Mouse (Mus musculus): ENCODE measurements at regions not wholly inside any gene's neighbourhood (a gene's known extent, or its start where the extent isn't known, plus 50 kb on each side); places are given as distances from the start of the nearest gene placed in this dataset.
"Not testable (repeated sequence)": the region's sequence is repeated elsewhere in the genome, so short reads cannot be mapped to it uniquely, and the experiment has no call there.

- no peak overlapping the region for H3K27ac ChIP-seq (ENCODE audit: control insufficient read depth, low read depth, low read length)
- H3K4me1 ChIP-seq (ENCODE audit: control insufficient read depth in 1 of 2, insufficient read depth in 2 of 2, low read length in 2 of 2): peaks cover 0 to 4% of the 10 kb centered on the region in 2 experiments; a peak in 1 of 4 replicates
- H3K9ac ChIP-seq (ENCODE audit: control insufficient read depth, low read depth, low read length, poor library complexity, severe bottlenecking): peak overlapping the region; percentile 66
- no peaks in the 10 kb centered on the region for H3K9me3 ChIP-seq (replicated peaks; ENCODE audit: insufficient read depth, low read length)
- peaks cover 0 to 2% of the 10 kb centered on the region in 2 experiments; a peak in 2 of 4 replicates for H3K36me3 ChIP-seq (ENCODE audit: control insufficient read depth in 1 of 2, insufficient read depth in 2 of 2, low read length in 2 of 2)
- no peaks in the 10 kb centered on the region for H3K79me2 ChIP-seq (ENCODE audit: control insufficient read depth, insufficient read depth, low read length, poor library complexity)
- H3K4me3 ChIP-seq (ENCODE audit: control insufficient read depth in 1 of 2, insufficient read depth in 1 of 2, low read depth in 2 of 2, low read length in 2 of 2): peak overlapping the region; percentile 14 to 52; a peak in 3 of 4 replicates
- H3K27me3 ChIP-seq (ENCODE audit: control insufficient read depth in 1 of 2, insufficient read depth in 2 of 2, low read length in 2 of 2): no peaks in the 10 kb centered on the region
- TF ChIP-seq MYC (IDR thresholded peaks at IDR 0.05; ENCODE audit: low read depth, low read length) (peak; percentile 69), SMC3 (IDR thresholded peaks at IDR 0.05; ENCODE audit: low read depth, low read length) (peak; percentile 57), CTCF (IDR thresholded peaks at IDR 0.05 in 2 of 3, conservative IDR thresholded peaks at IDR 0.05 in 1 of 3; ENCODE audit: control insufficient read depth in 1 of 3, insufficient read depth in 1 of 3, low read depth in 2 of 3, low read length in 3 of 3, poor library complexity in 1 of 3, severe bottlenecking in 1 of 3) (peak; percentile 62 to 76 (median 69)), ETS1 (IDR thresholded peaks at IDR 0.05; ENCODE audit: low read depth, low read length) (no peak), RAD21 (IDR thresholded peaks at IDR 0.05; ENCODE audit: low read depth, low read length) (peak; percentile 70)
- peak; percentile 73 for DNase-seq (ENCODE audit: low read depth, low spot score)
Observed at GRCm38 (mm10) chrX:93911087-93911840, 57.2 kb upstream of the AU015836 start.

- H3K27me3 ChIP-seq (ENCODE audit: control insufficient read depth in 1 of 2, insufficient read depth in 2 of 2, low read length in 2 of 2): no peaks in the 10 kb centered on the region
- H3K27ac ChIP-seq (ENCODE audit: control insufficient read depth, low read depth, low read length): no peak overlapping the region
- H3K79me2 ChIP-seq (ENCODE audit: control insufficient read depth, insufficient read depth, low read length, poor library complexity): no peaks in the 10 kb centered on the region
- DNase-seq (ENCODE audit: low read depth, low spot score): no peak
- TF ChIP-seq NRF1 (IDR thresholded peaks at IDR 0.05; ENCODE audit: insufficient read depth, low read depth, low read length, poor library complexity, severe bottlenecking): no peak
- TF ChIP-seq GATA1 (IDR thresholded peaks at IDR 0.05; ENCODE audit: low read depth, low read length): no peak
- no peak for TF ChIP-seq ZKSCAN1 (IDR thresholded peaks at IDR 0.05; ENCODE audit: low read depth, low read length)
- no peak for TF ChIP-seq CHD1 (IDR thresholded peaks at IDR 0.05; ENCODE audit: low read depth, low read length)
- TF ChIP-seq ZMIZ1 (IDR thresholded peaks at IDR 0.05; ENCODE audit: low read depth, low read length): no peak
- TF ChIP-seq ZNF384 (IDR thresholded peaks at IDR 0.05; ENCODE audit: low read depth, low read length): no peak
- TF ChIP-seq ETS1 (IDR thresholded peaks at IDR 0.05; ENCODE audit: low read depth, low read length): no peak
- TF ChIP-seq MAZ (IDR thresholded peaks at IDR 0.05; ENCODE audit: low read depth, low read length): no peak
- TF ChIP-seq EP300 (IDR thresholded peaks at IDR 0.05; ENCODE audit: low read depth in 1 of 2, low read length in 2 of 2): no peak
- no peak for TF ChIP-seq E2F4 (IDR thresholded peaks at IDR 0.05; ENCODE audit: borderline replicate concordance, low read depth, low read length)
- TF ChIP-seq CTCF (IDR thresholded peaks at IDR 0.05 in 2 of 3, conservative IDR thresholded peaks at IDR 0.05 in 1 of 3; ENCODE audit: control insufficient read depth in 1 of 3, insufficient read depth in 1 of 3, low read depth in 2 of 3, low read length in 3 of 3, poor library complexity in 1 of 3, severe bottlenecking in 1 of 3): no peak
- no peak overlapping the region for H3K9ac ChIP-seq (ENCODE audit: control insufficient read depth, low read depth, low read length, poor library complexity, severe bottlenecking)
- no peak overlapping the region for H3K4me3 ChIP-seq (ENCODE audit: control insufficient read depth in 1 of 2, insufficient read depth in 1 of 2, low read depth in 2 of 2, low read length in 2 of 2)
- H3K9me3 ChIP-seq (replicated peaks; ENCODE audit: insufficient read depth, low read length): no peaks in the 10 kb centered on the region
- no peaks in the 10 kb centered on the region; a peak in 1 of 4 replicates for H3K36me3 ChIP-seq (ENCODE audit: control insufficient read depth in 1 of 2, insufficient read depth in 2 of 2, low read length in 2 of 2)
- no peaks in the 10 kb centered on the region; a peak in 1 of 4 replicates for H3K4me1 ChIP-seq (ENCODE audit: control insufficient read depth in 1 of 2, insufficient read depth in 2 of 2, low read length in 2 of 2)
Observed at GRCm38 (mm10) chrX:93915548-93915947, 52.9 kb upstream of the AU015836 start.

DNA sequence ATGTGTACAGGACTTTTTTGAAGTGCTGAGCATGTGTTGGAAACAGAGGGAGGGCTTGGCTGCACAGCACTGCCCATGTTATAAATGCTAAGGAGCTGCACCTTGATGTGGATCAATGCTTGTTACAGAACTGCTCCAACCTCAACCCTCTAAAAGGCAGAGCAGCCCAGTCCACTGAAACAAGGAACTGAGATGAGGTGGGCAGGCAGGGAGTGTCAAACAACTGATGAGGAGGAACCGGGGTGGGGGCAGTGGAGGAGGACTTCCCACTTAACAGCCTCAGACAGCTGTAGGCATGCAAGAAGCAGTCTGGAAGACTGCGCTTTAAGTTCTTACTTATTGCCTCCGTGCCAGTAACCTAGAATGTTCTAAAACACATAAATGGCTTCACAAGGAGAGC lies 51.1 kb upstream of the AU015836 start:
- not testable (repeated sequence) for H3K4me1 ChIP-seq (ENCODE audit: control insufficient read depth in 1 of 2, insufficient read depth in 2 of 2, low read length in 2 of 2); DNase-seq (ENCODE audit: low read depth, low spot score); H3K36me3 ChIP-seq (ENCODE audit: control insufficient read depth in 1 of 2, insufficient read depth in 2 of 2, low read length in 2 of 2); H3K27me3 ChIP-seq (ENCODE audit: control insufficient read depth in 1 of 2, insufficient read depth in 2 of 2, low read length in 2 of 2); H3K4me3 ChIP-seq (ENCODE audit: control insufficient read depth in 1 of 2, insufficient read depth in 1 of 2, low read depth in 2 of 2, low read length in 2 of 2); H3K79me2 ChIP-seq (ENCODE audit: control insufficient read depth, insufficient read depth, low read length, poor library complexity); H3K9me3 ChIP-seq (replicated peaks; ENCODE audit: insufficient read depth, low read length); H3K27ac ChIP-seq (ENCODE audit: control insufficient read depth, low read depth, low read length); H3K9ac ChIP-seq (ENCODE audit: control insufficient read depth, low read depth, low read length, poor library complexity, severe bottlenecking)
